Mouse (Mus musculus) 3T3-L1 (cell line): ENCODE results near the gene Sycp2.

Experiments
- DNase-seq: peaks from one replicate; pipeline ENCODE4 v3.0.0-alpha.2; 2015; ENCODE audit warnings: low read depth, low spot score

Sycp2 gene

DNA sequence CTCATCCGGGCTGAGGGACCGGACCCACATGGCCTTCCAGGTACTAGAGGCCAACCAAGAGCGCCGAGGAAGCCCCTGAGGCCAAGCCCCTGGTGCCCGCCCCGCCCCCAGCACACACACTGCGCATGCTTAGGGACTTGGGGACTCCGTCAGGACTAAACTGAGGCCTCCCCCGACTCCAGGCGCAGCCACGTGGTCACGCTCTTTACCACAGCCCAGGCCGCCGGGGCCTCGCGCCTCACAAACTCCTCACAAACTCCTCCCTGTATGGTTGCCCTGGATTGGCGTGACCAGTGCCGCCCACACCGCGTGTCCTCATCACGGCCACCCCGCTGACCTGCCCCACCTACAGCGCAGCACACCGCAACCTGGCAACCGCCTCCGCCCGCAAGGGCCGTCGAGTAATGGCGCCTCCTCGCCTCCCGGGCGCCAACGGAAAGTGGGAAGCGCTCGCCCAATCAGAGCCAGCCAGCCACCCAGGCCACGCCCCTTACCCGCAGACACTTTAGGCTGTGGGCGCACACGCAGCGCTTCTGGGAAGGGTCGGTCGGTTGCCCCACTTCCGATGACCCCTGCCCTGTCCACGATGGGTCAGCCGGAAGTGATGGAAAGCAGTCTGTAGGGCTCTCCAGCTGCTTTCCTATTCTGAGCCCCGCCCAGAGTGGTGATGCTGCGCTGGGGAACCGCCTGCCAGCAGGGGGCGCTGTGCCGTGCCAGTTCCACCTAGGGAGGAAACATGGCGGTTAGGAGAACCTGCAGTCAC, at the start of gene Sycp2:
TSS of gene Sycp2 (minus strand) at position 633 of the 763 bp plus-strand sequence.
- DNase-seq, result no peak

DNA sequence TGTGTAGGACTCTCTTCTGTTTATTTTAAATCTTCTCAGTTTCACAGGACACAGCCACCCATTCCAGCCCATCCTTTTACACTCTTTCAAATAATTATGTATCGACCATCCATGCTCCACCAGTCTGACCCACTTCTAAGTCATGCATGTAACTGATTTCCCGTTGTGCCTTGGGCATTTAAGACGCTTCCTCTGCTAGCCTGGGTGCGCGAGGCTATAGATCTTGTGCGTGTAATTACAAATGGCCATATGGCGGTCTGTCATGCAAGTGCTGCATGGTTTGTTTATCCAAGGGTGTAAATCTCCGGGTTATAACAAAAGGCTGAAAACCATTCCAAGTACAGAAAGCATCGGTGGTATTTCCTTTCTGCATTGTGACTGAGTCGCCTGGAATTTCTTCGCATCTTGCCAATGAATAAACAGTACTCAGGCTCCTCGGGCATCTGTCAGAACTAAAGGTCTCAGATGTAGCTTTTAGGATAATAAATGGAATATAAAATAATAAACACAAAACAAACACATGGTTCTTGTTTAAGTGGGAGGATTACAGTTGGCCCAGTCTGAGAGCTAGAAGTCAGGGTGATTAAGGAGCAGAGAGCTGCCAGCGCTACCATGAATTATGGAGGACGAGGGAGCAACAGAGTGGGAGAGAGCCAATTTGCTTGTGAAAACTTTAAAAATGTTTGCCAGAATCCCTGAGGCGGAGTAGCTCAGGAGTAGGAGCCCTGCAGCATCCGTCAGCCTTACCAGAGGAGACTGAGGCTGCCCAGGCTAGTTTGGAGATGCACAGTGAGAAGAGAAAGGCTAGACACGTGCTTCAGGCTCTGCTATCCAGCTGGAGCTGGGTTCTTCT, 47.4 kb upstream of the Sycp2 start:
- DNase-seq, result peak; percentile 97

DNA sequence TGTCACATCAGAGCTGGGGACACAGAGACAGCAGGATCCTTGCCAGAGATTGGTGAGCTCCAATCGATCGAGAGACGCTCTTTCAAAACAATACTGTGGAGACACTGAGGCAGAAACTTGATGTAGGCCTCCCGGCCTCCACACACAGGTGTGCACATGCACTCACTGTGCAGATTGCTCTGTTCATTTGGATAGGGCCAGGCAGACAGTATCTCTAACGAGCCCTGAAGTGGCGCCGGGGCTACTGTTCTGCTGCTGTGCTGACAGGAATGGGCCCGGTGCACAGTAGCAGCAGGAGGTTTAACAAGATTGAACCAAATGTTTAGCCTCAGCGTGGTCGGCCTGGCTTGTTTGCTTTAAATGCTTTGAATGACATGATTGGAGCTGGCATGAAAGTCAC, 43.5 kb upstream of the Sycp2 start:
- DNase-seq, result no peak

DNA sequence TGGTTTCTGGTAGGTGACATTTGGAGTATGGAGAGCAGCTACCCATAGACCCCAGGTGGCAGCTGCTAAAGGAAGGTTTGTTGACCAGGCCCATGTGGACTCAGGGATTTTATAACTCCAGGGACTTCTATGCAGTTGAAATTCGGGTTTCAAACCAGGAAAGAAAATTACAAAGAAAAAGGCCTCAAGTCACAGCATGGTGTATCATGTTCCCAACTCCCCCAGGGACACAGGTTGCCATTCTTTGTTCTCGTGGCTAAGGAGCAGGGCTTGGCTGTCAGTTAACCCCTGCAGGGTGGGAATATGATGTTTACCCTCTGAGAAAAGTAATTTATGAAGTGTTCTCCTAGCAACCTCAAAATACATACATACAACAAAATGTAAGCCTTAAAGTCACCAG, 42.8 kb upstream of the Sycp2 start:
- no peak for DNase-seq

- DNase-seq, result no peak
Observed at GRCm38 (mm10) chr2:178449386-178449785, 41.9 kb upstream of the Sycp2 start.

GRCm38 (mm10) chr2:178437311-178437710, 29.8 kb upstream of the Sycp2 start:
- DNase-seq, result no peak

DNA sequence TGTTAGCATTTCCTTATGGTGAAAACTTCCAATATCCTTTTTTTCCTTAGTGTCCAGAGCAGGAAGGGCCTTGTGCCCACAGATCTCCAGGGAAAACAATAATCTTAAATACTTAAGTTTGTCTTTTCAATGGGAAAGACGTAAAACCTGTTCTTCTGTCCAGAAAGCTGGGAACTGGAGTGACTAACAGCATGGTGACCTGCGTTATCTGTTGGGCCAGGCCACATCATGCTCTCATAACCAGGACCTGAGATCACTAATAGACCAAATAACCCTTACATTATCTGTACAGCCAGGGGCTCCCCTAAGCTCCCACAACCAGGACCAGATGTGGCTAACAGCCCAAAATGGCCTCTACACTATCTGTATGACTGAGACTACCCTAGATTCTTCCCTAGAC, 26.4 kb upstream of the Sycp2 start:
- DNase-seq, result no peak

DNA sequence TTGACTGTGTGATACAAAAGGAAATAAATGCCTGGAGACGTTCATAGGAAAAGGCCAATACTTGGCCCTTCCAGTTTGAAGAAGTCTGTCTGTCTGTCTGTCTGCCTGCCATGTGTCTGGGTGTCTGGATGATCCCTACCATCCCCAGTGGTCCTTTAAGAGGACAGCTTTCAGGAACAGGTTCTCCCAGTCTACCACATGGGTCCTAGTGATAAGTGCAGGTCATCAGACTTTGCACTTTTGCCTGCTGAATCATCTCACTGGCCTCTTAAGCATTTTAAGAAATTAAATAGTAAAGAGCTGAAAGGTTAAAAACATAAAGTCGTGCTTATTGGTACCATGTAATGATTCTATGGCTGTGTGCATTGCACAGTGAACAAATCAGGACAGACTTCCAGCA, 26.0 kb upstream of the Sycp2 start:
- no peak for DNase-seq

GRCm38 (mm10) chr2:178430231-178430630, 22.7 kb upstream of the Sycp2 start, which contains the start of gene Cdh26:
Gene Cdh26, plus strand, starts transcription at chr2:178430531.
- DNase-seq, result no peak

GRCm38 (mm10) chr2:178429426-178429825, 21.9 kb upstream of the Sycp2 start:
- no peak for DNase-seq

DNA sequence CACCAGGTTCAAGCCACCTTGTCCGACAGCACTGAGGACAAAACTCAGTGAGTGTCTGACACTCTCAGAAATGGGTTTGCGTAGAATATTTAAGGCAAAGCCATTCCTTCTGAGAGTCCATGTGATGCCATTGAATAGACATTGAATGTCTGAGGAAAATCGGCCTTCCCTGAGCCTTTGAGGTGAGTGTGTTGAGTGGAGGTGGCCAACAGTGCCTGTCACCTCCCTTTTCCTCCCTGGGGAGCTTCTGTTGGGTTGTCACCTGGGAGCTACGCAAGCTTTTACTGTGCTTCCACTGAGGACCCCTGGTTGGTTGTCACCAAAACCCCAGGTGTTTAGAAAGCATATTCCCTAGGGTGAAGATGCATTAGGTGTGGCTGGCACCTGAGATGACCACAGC, 21.2 kb upstream of the Sycp2 start:
- DNase-seq, result no peak

DNA sequence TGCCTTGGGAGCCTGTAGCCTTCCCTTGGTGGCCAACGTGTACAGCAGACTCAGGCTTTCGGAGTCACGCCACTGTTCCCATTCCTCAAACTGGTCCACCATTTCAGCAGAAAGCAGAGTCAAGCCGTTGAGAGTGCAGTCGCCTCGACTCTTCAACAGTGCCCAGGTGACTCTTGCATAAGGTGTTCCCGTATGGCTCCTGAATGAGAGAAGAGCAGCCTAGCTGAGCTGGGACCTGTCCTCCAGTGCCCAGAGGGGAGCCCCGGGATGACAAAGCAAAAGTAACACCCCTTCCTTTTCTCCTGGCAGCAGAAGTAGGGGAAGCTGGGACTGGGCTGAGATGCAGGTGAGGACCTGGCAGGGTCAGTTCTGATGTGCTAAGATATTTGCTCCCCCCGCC, 20.7 kb upstream of the Sycp2 start:
- no peak for DNase-seq

GRCm38 (mm10) chr2:178427181-178427580, 19.7 kb upstream of the Sycp2 start:
- no peak for DNase-seq

DNA sequence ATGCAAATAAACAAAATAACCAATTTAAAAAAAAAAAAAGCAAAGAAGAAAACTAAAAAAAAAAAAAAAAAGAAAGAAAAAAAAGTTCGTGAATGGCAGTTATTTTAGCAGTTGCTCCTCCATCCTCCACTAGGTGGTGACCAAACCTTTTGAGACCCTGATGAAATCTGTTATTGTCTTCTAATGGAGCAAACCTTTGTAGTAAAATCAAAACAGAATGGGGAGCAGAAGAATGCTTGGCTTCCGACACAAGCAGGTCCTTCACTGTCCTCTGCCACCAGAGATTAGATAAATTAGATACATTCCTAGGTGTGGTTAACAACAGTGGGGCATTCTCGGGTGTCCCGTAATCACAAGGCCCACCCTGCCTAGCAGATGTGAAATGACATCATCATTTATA, 18.7 kb upstream of the Sycp2 start:
- DNase-seq, result peak; percentile 86

DNA sequence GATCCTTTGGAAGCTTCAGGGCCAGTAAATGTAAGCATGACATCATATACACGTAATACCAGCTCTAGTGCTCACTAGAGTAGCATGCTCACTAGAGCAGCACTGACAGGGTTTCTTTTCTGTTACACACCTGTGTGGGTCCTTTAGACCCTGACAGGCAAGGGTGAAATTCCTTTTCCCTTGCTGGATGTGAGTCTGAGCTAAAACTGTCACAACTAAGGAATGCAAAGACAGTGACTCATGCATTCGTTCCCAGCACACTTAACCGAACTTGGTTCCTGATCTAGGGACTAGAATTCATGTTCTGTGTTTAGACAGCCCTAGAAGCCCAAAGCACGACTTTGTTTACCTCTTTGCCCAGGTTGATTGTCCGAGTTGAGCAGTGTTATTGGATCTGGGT, 15.7 kb upstream of the Sycp2 start:
- peak; percentile 78 for DNase-seq

GRCm38 (mm10) chr2:178422186-178422585, 14.7 kb upstream of the Sycp2 start:
- peak; percentile 63 for DNase-seq

DNA sequence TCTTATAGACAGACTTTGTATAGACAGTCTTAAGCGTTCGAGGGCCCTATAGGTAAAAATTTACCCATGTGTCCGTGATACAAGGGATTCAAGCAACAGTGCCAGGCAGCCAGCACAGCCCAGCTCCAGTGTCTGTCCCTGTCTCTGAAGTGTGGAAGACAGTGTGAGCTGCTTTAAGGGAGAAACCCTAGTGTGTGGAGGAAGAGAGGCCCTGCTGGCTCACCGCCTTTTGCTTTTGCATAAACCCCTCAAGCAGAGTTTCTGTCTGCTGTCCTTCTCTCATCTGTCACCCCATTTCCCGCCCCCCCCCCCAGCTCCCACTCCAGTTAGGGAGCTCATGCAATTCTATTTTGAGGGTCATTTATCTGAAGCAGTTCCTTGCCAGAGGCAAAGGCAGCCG, 14.1 kb upstream of the Sycp2 start:
- DNase-seq, result no peak

- DNase-seq, result no peak
Observed at GRCm38 (mm10) chr2:178420576-178420975, 13.1 kb upstream of the Sycp2 start.

- DNase-seq, result no peak
Observed at GRCm38 (mm10) chr2:178416970-178417369, 9.5 kb upstream of the Sycp2 start.

GRCm38 (mm10) chr2:178416427-178416826, 8.9 kb upstream of the Sycp2 start:
- DNase-seq, result peak; percentile 65

DNA sequence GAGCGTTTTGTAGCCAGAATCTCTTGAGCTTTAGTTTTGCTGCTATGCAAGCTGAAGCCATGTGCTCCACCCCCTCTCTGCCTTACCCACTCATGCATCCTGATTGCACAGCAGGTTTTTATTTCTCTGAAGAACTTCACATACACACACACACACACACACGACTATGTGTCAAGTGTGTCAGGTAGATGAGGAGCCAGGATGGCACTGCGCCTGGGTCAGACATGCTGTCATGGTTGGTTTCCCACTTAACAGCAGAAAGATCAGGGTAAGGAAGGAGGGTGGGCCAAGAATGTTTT, 7.6 kb upstream of the Sycp2 start:
- no peak for DNase-seq

DNA sequence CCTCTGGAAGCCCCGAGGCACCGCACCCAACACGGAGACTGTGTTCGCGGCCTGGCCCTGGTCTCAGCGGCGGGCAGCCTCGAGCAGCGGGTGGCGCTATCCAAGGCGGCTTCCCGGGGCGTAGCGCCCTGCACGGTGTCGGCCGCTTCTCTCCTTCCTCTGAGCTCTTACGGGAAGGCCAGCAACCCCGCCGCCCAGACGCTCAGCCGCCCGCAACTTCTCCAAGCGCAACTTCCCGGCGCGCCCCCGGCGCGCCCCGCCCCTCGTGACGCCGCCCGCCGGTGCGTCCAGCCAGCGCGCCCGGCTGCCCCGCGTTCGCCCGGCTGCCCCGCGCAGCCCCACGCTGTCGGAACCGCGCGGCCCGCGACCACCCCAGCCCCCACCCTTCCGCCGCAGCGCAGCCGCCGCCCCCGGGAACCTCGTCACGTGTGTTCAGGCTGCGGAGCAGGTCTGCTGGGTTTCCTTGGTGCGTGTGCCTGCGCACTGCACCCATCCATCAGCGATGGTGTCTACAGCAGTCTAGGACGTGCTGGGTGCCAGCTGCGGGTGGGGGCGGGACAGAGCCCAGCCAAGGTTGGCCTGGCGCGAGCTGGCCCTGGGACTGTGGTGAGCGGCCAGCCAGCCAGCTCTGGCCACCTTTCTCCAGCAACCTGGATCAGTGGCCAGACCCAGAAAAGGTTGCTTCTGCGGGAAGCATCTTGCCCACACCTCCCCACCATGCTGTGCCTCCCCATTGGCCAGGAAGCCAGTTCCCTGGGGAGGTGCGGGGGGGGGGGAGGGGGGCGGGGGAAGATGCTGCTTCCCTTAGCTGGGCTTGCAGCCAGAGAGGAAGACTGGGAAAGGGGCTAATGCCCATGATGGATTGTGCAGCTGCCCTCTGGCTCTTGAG, 7.0 kb upstream of the Sycp2 start, which contains the start of the genes Ppp1r3d and Fam217b:
TSS of gene Ppp1r3d (minus strand) at position 212 of the 889 bp plus-strand sequence.
TSS of gene Fam217b (plus strand) at position 264 of the 889 bp plus-strand sequence.
- DNase-seq, result peak; percentile 72
